Mouse (Mus musculus) spleen, adult 2 months (tissue): ENCODE data around the gene Gpn1. TPM values are rescaled to one million over a fixed set of nuclear protein-coding genes. Genes with fewer than 3 reads are reported as not detected.
A peak's percentile ranks its signal among the peaks of the same experiment; 100 is the strongest.
"Not testable (repeated sequence)": the region's sequence is repeated elsewhere in the genome, so short reads cannot be mapped to it uniquely, and the experiment has no call there.

Source experiments
- DNase-seq, 2 experiments: peaks; one replicate each; pipeline versions ENCODE4 v3.0.0 to v3.0.0-alpha.2; 2012 to 2021; ENCODE audit warnings: low spot score in 2 of 2, low read depth in 1 of 2
- H3K27ac ChIP-seq: fragments of 200-500 bp; 2 replicates; pipeline ENCODE4 v1.5.1; 2012; ENCODE audit warnings: low read length, inconsistent platforms; ENCODE audit not compliant: insufficient read depth
- H3K27me3 ChIP-seq: fragments of 200-500 bp; 2 replicates; pipeline ENCODE4 v1.6.1; 2012; ENCODE audit warnings: mild to moderate bottlenecking, moderate library complexity, low read length, inconsistent platforms; ENCODE audit not compliant: control insufficient read depth, insufficient read depth
- H3K36me3 ChIP-seq: fragments of 200-500 bp; 2 replicates; pipeline ENCODE4 v1.6.1; 2012; ENCODE audit warnings: mild to moderate bottlenecking, low read length, inconsistent platforms; ENCODE audit not compliant: control insufficient read depth, insufficient read depth
- H3K4me1 ChIP-seq: fragments of 200-500 bp; 2 replicates; pipeline ENCODE4 v1.6.1; 2011; ENCODE audit warnings: inconsistent platforms; ENCODE audit not compliant: control insufficient read depth, insufficient read depth, insufficient read length
- H3K4me3 ChIP-seq: fragments of 200-500 bp; 2 replicates; pipeline ENCODE4 v1.5.1; 2011; ENCODE audit warnings: mild to moderate bottlenecking, inconsistent platforms; ENCODE audit not compliant: insufficient read depth, insufficient read length; ENCODE audit errors: extremely low read depth
- CTCF ChIP-seq: fragments of 200-500 bp; IDR thresholded peaks from 2 replicates; pipeline ENCODE4 v1.5.1; 2011; ENCODE audit warnings: mild to moderate bottlenecking, inconsistent platforms; ENCODE audit not compliant: insufficient read depth, insufficient read length, insufficient replicate concordance; ENCODE audit errors: extremely low read depth
- POLR2A ChIP-seq: fragments of 200-500 bp; IDR thresholded peaks from 2 replicates; pipeline ENCODE4 v1.6.1; 2011; ENCODE audit warnings: low read depth, low read length, inconsistent platforms
- WGBS: fragments of 180-500 bp; shearing (Covaris S2); methylation state at CpG from one replicate; pipeline ENCODE4 v1.1.7; 2018; 5-methylcytosine and 5-hydroxymethylcytosine counted together
- polyA plus RNA-seq: library from polyadenylated mRNA; depleted of rRNA; stranded (reverse); fragments of >200 nt; gene quantifications from 2 replicates; pipeline ENCODE4 v1.2.3, GENCODE M21; 2012

Gene Gpn1
- polyA plus RNA-seq, 1 experiment = 9.4 TPM

GRCm38 (mm10) chr5:31504843-31505242, 10.3 kb downstream of the Gpn1 start:
- TF ChIP-seq CTCF (no peak), POLR2A (no peak)
- 93% methylated on average over 10 of the region's 10 CpGs for WGBS
- Histone ChIP-seq H3K36me3 (peaks cover 37% of the 10 kb centered on the region), H3K27ac (no peak overlapping the region), H3K27me3 (no peaks in the 10 kb centered on the region), H3K4me3 (no peak overlapping the region), H3K4me1 (no peaks in the 10 kb centered on the region)
- DNase-seq = no peak

GRCm38 (mm10) chr5:31512481-31512880, 17.9 kb downstream of the Gpn1 start:
- no peak for DNase-seq
- Histone ChIP-seq H3K27ac (no peak overlapping the region), H3K4me1 (no peaks in the 10 kb centered on the region), H3K4me3 (no peak overlapping the region), H3K36me3 (peaks cover 28% of the 10 kb centered on the region), H3K27me3 (no peaks in the 10 kb centered on the region)
- TF ChIP-seq CTCF (no peak), POLR2A (no peak)
- 27% methylated on average over 1 of the region's 1 CpGs for WGBS

GRCm38 (mm10) chr5:31520556-31520955, 26.0 kb downstream of the Gpn1 start:
- no peak for DNase-seq
- H3K36me3 ChIP-seq = peaks cover 29% of the 10 kb centered on the region
- H3K27me3 ChIP-seq = no peaks in the 10 kb centered on the region
- TF ChIP-seq POLR2A (no peak), CTCF (no peak)
- 73% methylated on average over 6 of the region's 6 CpGs for WGBS
- H3K4me3 ChIP-seq = no peak overlapping the region
- H3K4me1 ChIP-seq = no peaks in the 10 kb centered on the region
- no peak overlapping the region for H3K27ac ChIP-seq

GRCm38 (mm10) chr5:31526354-31527116, 32.0 kb downstream of the Gpn1 start, which contains the start of gene Slc4a1ap:
Slc4a1ap (plus strand) TSS chr5:31526995.
- peak within 1 kb of the TSS; percentile 83 for H3K4me3 ChIP-seq
- TF ChIP-seq CTCF = no peak
- TF ChIP-seq POLR2A = peak; percentile 47; the same call in 1 of the 2 replicates
- H3K36me3 ChIP-seq = peaks cover 12% of the 10 kb centered on the region
- H3K27me3 ChIP-seq = no peaks in the 10 kb centered on the region
- peak; percentile 59 to 85 for DNase-seq
- peak within 1 kb of the TSS; percentile 75 for H3K27ac ChIP-seq
- WGBS = under 1% methylated on average over 28 of the region's 28 CpGs
- H3K4me1 ChIP-seq = peaks cover 5% of the 10 kb centered on the region; the same call in 1 of the 2 replicates

GRCm38 (mm10) chr5:31527117-31527680, 32.7 kb downstream of the Gpn1 start:
- no peaks in the 10 kb centered on the region for H3K27me3 ChIP-seq
- H3K27ac ChIP-seq = peak overlapping the region; percentile 31; the same call in 1 of the 2 replicates
- peak overlapping the region; percentile 83 for H3K4me3 ChIP-seq
- H3K4me1 ChIP-seq = peaks cover 5% of the 10 kb centered on the region; the same call in 1 of the 2 replicates
- WGBS = 3% methylated on average over 40 of the region's 40 CpGs
- H3K36me3 ChIP-seq = peaks cover 18% of the 10 kb centered on the region
- no peak for DNase-seq
- TF ChIP-seq CTCF = no peak

- 83% methylated on average over 11 of the region's 11 CpGs for WGBS
- H3K4me3 ChIP-seq = peak within 1 kb of the TSS; percentile 83
- H3K27me3 ChIP-seq, H3K4me1 ChIP-seq, DNase-seq: not testable (repeated sequence)
- H3K27ac ChIP-seq = peak within 1 kb of the TSS; percentile 75
- peaks cover 19% of the 10 kb centered on the region for H3K36me3 ChIP-seq
Observed at GRCm38 (mm10) chr5:31527707-31528106, 33.2 kb downstream of the Gpn1 start, which contains the start of gene Supt7l. Supt7l (minus strand) TSS chr5:31527807.

GRCm38 (mm10) chr5:31528560-31528959, 34.0 kb downstream of the Gpn1 start:
- peaks cover 5% of the 10 kb centered on the region; the same call in 1 of the 2 replicates for H3K4me1 ChIP-seq
- no peaks in the 10 kb centered on the region for H3K27me3 ChIP-seq
- DNase-seq = peak in 1 of 2 experiments; percentile 9
- WGBS = 32% methylated on average over 2 of the region's 2 CpGs
- no peak overlapping the region for H3K4me3 ChIP-seq
- TF ChIP-seq CTCF = no peak
- no peak for TF ChIP-seq POLR2A
- peaks cover 23% of the 10 kb centered on the region for H3K36me3 ChIP-seq
- no peak overlapping the region for H3K27ac ChIP-seq
